Mouse (Mus musculus) mouse trophoblast stem cell (cell line): ENCODE results near the gene Mbd6.
"Not testable (repeated sequence)": the region's sequence is repeated elsewhere in the genome, so short reads cannot be mapped to it uniquely, and the experiment has no call there.

Experiments used
- in situ Hi-C, 2 experiments: fragments of 300-500 bp; cut with MseI, MboI; formaldehyde crosslinking; loops; 2 replicates in 1 of 2; 3 replicates in 1 of 2; pipeline ENCODE4 v1.15.1; 2025

Mbd6 gene

DNA sequence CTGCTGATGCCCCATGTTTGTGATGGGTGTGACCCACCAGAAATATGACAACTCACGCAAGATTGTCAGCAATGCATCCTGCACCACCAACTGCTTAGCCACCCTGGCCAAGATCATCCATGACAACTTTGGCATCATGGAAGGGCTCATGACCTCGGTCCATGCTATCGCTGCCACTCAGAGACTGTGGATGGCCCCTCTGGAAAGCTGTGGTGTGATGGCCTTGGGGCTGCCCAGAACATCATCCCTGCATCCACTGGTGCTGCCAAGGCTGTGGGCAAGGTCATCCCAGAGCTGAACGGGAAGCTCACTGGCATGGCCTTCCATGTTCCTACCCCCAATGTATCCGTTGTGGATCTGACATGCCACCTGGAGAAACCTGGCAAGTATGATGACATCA lies 24.7 kb upstream of the Mbd6 start:
- in situ Hi-C loops: not testable (repeated sequence)

DNA sequence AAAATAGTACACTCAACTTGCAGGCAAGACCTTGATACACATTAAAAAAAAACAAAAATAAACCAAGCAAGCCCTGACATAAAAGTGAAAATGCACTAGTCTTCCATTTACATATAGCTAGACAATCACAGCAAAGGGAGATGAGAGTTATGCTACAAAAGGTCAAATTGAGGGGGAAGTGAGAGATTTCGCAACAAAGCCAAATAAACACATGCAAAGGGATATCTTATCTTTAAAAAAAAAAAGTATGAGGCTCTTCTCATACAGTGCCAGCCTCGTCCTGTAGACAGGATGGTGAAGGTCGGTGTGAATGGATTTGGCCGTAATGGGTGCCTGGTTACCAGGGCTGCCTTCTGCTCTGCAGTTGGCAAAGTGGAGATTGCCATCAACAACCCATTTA lies 24.0 kb upstream of the Mbd6 start:
- in situ Hi-C loops: no loop called here

DNA sequence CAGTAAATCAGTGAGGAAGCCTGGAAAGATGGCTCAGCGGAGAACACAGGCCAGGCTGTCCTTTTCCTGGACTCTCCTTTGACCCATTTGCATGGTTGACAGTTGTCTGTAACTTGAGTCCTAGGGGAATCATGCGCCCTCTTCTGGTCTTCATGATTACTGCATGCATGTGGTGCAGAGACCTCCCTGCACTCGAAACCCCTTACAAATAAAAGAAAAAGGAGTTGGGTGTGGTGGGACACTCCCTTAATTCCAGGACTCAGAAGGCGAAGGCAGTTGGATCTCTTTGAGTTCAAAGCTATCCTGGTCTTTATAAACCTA lies 23.5 kb upstream of the Mbd6 start:
- in situ Hi-C loops: no loop called here

DNA sequence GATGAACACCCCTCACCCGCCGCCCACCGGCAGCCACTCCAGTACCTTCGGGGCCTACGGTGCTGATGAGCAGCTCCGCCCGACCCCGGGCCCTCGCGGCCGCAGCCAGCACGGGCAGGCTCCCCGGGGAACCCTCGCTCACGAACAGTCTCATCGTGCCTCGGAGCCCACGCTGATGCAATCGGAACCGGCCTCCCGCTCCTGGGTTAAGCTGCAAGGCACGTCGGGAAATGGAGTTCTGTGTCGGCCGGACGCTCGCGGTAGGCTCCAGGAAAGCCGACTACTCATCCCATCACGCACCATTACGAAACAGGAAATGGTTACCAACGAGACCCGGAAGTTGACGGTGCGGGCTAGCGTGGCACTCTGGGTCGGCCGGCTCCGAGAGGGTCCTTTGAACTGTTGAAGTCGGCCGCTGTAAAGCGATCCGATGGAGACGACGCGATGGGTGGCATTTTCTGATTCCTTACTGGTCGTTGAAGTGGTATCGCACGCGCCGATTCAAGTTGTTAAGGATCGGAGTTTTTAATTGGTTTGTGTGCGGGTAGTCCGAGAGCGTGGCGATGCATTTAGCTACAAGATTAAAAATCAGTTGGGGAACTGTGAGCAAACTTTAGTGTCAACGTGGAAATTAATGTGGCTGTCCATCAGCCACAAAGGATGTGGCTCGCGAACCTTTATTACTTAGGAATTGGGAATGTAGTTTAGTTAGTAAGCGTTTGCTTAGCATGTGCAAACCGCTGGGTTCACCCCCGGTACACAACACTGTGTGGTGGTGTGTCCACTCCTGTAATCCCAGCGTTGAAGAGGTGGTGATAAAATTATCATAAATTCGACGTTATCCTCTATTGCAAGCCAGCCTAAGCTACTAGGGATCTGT lies 22.9 kb upstream of the Mbd6 start, which contains the start of gene Mars:
TSS of gene Mars (minus strand) at position 311 of the 880 bp plus-strand sequence.
- in situ Hi-C loops: no loop called here

DNA sequence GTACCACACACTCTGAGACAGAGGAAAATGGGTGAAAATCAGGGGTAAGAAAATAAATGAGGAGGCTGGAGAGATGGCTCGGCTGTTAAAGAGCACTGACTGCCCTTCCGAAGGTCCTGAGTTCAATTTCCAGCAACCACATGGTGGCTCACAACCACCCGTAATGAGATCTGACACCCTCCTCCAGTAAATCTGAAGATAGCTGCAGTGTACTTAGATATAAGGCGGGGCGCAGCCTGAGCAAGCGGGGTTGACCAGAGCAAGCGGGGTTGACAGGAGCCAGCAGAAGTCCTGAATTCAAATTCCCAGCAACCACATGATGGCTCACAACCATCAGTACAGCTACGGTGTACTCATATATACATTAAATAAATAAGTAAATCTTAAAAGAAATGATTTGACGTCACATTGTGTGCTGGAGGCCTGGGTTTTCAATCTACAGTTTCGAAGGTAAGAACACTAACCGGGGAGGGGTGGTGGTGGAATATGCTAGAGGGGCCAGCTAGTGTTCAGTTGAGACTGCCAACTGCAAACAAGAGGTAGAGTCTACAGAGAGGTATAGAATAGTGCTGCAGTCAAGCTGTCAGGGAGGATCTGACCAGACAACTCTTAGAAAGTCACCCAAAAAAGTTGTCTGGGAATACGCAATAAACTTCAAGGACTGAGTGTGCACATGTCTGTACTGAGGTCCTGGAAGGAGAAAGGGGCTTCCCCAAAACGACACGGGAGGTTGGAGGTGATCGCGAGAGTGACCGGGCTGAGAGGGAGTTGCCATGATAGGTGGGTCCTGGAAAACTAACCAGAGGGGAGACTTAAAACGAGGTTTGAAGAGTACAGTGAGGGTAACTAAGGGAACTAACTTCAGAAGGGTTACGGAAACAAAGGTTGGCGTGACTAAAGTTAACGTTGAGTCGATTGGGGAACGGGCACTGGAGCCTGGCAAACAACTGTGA lies 22.0 kb upstream of the Mbd6 start:
- in situ Hi-C loops: no loop called here

DNA sequence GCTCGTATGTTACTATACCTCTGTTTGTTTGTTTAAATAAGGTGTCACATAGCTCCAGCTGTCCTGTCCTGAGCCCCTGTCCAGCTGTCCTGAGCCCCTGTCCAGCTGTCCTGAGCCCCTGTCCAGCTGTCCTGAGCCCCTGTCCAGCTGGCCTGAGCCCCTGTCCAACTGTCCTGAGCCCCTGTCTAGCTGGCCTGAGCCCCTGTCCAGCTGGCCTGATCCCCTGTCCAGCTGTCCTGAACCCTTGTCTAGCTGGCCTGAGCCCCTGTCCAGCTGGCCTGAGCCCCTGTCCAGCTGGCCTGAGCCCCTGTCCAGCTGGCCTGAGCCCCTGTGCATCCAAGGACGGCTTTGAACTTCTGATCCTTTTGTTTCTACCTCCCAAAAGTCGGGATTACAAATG lies 20.3 kb upstream of the Mbd6 start:
- in situ Hi-C loops: not testable (repeated sequence)

DNA sequence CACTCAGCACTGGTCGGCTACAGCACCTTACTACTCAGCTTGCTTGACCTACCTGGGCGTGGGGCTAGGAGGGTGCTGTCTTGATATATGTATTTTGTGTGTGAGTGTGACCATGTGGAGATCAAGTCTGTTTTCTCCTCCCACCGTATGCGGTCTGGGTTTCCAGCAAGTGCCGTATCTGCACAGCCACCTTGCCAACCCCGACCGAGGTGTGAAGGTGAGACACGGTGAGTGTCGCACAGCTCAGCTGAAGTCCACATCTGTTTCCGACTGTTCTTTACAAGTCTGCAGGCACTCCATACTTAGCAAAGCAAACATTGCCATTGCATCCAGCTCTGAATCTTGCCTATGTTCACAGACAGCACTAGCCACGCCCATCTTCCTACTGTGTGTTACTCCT lies 14.3 kb upstream of the Mbd6 start:
- in situ Hi-C loops: no loop called here

DNA sequence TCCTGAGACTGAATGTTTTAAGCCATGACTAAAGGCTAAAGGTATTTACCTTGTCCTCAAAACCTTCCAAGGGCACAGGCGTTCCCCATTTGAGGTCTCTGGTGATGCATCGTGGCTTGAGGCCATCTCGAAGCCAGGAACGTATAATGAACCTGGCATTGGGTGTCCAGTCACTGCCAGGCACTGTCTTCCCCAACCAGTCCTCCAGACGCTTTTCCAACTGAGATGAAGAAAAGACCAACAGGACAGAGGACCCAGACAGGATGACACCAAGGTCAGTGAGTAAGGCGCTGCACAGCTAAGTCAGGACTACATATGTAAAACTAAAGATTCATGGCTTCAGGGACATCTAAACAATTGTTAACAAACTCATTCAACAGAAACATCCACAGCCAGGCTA lies 11.5 kb upstream of the Mbd6 start:
- in situ Hi-C loops: no loop called here

DNA sequence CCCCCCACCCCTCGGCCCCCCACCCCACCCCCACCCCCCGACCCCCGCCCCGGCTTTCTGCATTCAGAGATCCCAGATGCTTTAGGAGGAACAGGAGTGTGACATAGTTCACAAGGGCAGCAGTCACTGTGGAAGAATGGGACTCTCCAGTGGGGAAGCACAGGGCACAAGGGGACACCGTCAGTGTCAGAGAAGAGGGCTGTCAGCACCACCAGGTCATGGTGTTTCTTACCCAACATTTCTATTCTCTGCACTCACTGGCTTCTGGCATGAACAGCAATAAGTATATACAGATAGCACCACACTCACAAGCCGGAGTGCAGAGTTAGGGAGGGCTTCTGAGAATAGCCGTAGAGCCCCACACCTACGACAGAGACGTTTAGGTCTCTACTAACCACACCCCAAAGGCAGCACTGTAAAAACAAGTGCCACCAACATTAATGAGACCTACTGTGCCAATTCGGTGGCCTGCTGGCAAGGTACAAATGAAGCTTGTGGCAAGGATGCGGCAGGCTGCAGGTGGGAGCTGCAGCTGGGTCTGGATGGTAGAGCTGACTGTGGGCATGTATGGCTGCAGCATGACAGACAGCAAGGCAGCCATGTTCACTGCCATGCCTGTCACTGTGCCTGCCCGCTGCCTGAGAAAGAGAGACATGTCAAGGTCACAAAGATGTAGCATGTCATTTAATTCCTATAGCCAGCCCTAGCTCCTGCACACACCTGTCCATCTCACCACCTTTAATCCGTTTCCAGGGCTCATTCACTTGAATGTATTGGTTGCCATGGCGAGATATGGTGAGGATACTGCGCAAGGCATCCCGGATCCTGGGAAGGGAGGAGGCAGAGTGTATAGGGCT lies 8.4 kb upstream of the Mbd6 start:
- in situ Hi-C loops: no loop called here

DNA sequence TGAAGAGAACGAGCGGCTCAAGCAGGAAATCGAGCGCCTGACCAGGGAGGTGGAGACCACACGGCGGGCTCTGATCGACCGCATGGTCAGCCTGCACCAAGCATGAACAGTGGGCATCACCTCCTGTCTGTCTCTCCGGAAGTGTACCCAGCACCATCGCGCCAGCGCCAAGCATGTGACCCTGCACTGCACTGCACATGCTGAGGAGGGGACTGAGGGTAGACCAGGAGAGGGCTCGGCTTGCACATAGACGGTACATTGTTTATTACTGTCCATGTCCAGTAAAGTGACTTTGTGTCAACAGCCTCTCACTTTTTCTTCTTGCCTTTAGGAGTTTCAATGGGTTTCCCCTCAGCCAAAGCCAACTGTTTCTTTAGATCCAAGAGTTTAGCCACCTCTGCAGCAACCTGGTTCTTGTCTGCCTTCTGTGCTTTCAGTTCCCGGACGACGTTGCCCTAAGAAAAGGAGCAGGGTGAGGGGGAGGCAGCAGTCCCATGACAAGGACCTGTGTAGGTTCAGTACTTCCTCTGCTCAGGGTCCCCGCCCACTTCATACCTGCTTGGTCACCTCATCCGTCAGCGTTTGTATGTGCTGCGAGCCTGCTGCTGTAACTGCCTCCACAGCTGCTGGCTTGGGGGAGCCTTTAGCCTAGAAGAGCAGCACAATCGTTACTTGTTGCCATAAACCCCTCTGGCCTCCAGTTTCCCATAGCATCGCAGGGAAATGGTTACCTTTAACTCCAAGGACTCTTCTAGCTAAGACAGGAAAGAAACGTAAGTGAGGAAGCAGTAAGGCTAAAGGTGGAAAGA lies 7.4 kb upstream of the Mbd6 start:
- in situ Hi-C loops: no loop called here

DNA sequence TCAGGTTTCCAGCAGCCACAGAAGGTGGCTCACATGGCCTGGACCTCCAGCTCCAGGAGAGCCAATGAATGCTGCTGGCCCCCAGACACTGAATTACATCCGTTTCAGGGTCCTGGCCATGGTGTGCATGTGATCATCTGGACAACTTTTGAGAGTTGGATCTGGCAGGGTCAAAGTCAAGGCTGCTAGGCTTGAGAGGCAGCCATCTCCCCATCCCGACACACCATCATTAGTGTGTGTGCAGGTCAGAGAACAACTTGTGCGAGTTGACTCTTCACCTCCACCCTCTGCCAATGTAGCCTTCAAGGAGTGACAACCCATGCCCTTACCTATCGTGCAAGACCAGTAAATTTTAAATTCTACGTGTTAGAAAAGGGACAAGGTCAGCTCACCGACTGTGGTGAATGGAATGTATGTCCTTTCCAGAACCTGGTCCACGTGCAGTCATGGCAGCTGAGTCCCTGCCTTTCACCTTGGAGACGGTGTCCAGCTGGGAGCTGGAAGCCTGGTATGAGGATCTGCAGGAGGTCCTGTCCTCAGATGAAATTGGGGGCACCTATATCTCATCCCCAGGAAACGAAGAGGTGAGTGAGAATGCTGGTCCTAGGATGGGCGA lies 6.2 kb upstream of the Mbd6 start:
- in situ Hi-C loops: no loop called here

DNA sequence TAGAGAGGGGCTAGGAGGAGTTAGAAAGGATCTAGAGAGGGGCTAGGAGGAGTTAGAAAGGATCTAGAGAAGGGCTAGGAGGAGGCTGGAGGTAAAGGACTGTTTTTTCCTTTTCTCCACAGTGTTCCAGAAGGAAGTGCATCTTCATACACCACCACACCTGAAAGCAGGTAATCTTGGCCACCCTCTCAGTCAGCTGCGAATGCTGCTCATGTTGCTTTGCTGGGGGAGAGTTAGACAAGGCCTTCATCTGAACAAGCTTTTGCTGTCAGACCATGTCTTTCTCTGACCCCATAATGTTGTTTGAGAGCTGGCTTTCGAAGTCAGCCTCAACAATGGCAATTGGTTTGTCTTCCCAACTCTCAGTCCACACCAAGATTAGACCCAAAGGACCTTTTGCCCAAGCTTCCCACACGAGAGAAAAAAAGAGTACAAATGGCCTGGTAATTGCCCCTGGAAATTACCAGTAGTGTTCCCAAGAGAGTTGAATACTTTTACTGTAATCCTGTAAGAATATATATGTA lies 4.8 kb upstream of the Mbd6 start:
- in situ Hi-C loops: no loop called here

DNA sequence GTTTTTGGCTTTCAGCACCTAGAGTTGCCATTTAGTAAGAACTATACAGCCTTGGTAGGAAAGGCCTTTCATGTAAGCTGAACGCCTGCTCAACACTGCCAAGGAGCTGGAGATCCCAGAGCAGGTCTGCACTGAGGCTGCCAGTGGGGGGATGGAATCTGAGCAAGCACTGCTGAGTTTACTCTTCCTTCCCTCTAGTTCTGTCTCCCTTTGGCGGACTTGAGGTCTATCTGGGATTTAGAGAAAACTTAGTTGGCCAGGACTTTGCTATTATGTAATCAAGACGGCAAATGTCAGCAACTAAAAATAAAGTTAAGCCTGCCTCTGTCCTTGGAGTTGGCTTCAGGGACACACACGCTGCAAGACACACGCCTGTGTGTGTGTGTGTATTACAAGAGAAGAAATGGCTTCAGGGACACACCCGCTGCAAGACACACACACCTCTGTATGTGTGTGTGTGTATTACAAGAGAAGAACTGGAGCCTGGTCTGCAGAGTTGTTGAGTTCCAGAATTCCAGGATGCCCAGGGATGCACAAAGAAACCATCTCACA lies 4.2 kb upstream of the Mbd6 start:
- in situ Hi-C loops: no loop called here

DNA sequence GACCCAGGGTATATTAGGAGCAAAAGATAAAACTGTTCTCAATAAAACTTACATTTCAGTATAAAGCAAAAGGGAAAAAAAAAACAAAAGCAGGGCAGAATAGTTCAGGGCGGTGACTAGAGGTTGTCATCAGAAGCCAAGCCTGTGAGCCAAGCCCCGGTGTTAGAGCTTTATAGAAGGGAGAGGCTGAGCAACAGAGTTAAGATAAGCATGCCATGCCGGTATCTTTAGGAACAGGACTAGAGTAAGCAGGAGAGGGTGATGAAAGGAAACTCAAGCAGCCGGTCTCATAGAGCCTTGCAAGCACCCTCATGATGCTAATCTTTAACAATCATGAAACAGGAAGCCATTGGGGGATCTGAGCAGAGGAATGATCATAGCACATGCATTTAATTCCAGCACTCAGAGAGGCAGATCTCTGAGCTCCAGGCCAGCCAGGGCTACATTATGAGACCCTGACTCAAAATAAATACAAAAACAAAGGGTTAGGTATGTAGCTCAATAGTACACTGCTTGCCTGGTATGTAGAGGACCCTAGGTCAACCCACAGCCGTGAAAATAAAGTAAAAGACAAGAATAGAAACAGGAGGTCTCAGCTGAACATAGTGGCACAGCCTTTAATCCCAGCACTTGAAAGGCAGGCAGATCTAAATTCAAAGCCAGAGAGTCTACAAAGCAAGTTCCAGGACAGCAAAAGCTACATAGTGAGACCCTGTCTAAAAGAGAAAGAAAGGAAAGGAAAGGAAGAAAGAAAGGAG lies 3.2 kb upstream of the Mbd6 start:
- in situ Hi-C loops: no loop called here

DNA sequence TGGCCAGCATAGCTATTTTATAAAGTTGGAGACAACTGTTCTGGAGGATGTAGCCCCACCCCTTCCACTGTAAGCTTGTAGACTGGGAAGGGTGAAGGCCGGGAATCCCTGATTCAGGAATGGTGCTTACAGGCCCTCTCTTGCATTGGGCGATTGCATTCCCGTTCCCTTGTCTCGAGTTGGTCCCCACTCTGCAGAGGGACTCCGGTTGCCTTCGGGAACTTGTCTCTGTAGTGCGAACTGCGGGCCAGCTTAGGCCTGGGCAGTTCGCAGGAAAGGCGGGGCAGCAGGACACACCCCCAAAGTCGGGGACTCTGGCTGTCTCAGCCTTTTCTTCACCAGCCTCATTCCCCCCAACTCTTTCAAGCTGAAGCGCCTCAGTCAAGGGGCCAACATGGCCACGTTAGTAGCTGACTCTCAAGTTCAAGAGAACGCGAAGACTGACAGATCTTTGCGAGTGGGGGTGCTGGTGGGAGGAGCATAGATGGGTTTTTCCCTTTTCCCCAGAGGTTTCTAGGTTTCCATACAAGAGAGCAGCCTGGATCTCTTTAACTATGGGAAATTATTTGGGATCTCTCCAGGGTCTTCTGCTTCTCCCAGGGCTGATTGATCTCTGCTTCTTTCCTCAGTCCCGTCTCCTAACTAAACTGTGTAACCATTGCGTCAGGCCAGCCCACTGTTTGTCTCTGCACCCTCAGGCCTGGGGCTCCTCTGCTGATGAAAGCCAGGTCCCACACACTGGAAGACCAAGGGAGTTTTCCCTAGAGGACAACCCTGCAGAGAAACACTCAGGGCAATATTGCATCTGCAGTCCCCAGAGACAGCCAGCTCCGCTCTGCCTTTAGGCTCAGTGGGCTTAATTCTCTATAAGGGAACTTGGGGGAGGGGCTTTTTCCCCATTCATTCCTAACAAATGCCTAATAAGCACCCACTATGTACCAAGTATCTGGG lies 2.4 kb upstream of the Mbd6 start:
- in situ Hi-C loops: no loop called here

DNA sequence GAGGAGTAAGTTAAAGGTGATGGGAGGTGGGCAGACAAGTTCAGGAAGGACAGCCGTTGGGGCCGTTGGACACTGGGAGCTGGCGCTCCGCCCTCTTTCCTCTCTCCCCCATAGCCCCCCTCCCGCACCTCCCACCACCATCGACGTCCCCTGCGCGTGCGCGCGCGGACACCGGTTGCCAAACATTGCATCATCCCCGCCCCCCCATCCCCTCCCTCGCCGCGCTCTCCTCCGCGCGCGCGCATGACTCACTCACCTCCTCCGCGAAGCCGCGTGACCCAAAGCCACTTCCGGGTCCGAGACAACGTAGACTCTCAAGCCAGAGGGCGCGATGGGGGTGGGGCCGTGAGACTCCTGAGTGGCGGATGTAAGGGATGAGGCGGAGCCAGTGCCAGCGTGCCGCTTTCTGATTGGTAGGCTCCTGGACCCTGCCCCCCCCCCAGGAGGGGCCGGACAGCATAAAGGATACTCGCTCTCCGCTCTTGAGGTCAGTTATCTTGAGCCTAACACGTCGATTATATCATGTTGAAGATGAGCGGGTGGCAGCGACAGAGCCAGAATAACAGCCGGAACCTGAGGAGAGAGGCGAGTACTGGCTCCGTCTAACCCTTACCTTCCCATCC lies 1.6 kb upstream of the Mbd6 start:
- in situ Hi-C loops: no loop called here

DNA sequence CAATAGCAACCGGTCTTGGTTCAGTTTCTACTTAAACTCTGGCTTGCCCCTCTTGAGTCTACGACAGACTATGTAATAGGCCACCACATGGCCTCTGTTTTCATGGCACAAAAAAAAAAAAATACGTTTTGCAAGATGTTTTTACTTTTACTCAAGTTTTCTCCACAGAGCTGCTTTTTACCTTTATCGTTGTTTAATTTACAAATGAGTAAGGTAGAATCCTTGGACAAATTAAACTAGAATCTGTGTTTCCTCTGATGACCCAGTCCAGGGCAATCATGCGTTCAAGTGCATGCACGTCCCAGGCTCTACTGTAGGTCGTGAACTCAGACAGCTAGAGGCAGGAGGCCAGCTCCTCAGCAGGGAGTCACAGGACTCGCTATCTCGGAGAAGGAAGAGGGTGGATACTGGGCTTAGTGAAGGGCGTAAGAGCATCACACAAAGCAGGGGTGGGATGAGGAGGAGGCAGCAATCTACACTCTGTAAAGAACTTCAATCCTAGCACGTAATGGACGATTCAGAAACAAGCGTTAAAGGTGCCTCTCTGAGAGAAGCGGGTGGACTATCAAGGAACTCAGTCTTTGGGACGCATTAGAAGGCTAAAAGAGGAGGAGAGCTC lies 864 bp upstream of the Mbd6 start:
- in situ Hi-C loops: no loop called here
